Mouse (Mus musculus): ENCODE data around the gene St6gal1. TPM values are rescaled to one million over a fixed set of nuclear protein-coding genes. Genes with fewer than 3 reads are reported as not detected.
A peak's percentile ranks its signal among the peaks of the same experiment; 100 is the strongest.

Gene St6gal1
- total RNA-seq, 1 experiment = 7.2 TPM

- H3K9me3 ChIP-seq (ENCODE audit: control insufficient read depth, insufficient read depth, low read depth, low read length) = no peaks in the 10 kb centered on the region
- no peak overlapping the region for H3K9ac ChIP-seq (ENCODE audit: insufficient read depth, low read depth, low read length, poor library complexity, severe bottlenecking)
- no peak for TF ChIP-seq ZNF384 (IDR thresholded peaks at IDR 0.05; ENCODE audit: low read depth, low read length)
- H3K27ac ChIP-seq (ENCODE audit: insufficient read depth, low read depth, low read length, poor library complexity, severe bottlenecking) = no peak overlapping the region
- peaks cover 9 to 20% of the 10 kb centered on the region in 2 experiments for H3K4me1 ChIP-seq (ENCODE audit: control insufficient read depth in 2 of 2, insufficient read depth in 2 of 2, low read length in 2 of 2, poor library complexity in 1 of 2)
- DNase-seq (ENCODE audit: low read depth, low spot score) = no peak
- in situ Hi-C loops (cut with MboI; ENCODE audit: low sequenced_read_pairs in 2 of 2, unreplicated experiment in 2 of 2) = no loop called here
- no peak overlapping the region for H3K4me3 ChIP-seq (ENCODE audit: insufficient read depth in 1 of 2, low read depth in 1 of 2, low read length in 2 of 2, poor library complexity in 1 of 2, severe bottlenecking in 1 of 2)
- H3K36me3 ChIP-seq (ENCODE audit: control insufficient read depth, insufficient read depth, low read length, poor library complexity, severe bottlenecking) = no peaks in the 10 kb centered on the region; the same call in 1 of the 2 replicates
These were observed 3.9 kb downstream of the St6gal1 start for GRCm38 (mm10) chr16:23228486-23228885.

- Histone ChIP-seq H3K9me3 (ENCODE audit: control insufficient read depth, insufficient read depth, low read depth, low read length) (no peaks in the 10 kb centered on the region), H3K4me1 (ENCODE audit: control insufficient read depth in 2 of 2, insufficient read depth in 2 of 2, low read length in 2 of 2, poor library complexity in 1 of 2) (peaks cover 9 to 20% of the 10 kb centered on the region in 2 experiments), H3K4me3 (ENCODE audit: insufficient read depth in 1 of 2, low read depth in 1 of 2, low read length in 2 of 2, poor library complexity in 1 of 2, severe bottlenecking in 1 of 2) (no peak overlapping the region), H3K27ac (ENCODE audit: insufficient read depth, low read depth, low read length, poor library complexity, severe bottlenecking) (no peak overlapping the region; the same call in 1 of the 2 replicates), H3K36me3 (ENCODE audit: control insufficient read depth, insufficient read depth, low read length, poor library complexity, severe bottlenecking) (no peaks in the 10 kb centered on the region; the same call in 1 of the 2 replicates), H3K9ac (ENCODE audit: insufficient read depth, low read depth, low read length, poor library complexity, severe bottlenecking) (no peak overlapping the region)
- TF ChIP-seq HCFC1 (IDR thresholded peaks at IDR 0.05; ENCODE audit: borderline replicate concordance, insufficient read depth, low read length) (no peak), ZC3H11A (IDR thresholded peaks at IDR 0.05; ENCODE audit: borderline replicate concordance, low read depth, low read length) (no peak), CHD2 (IDR thresholded peaks at IDR 0.05; ENCODE audit: low read depth, low read length) (no peak), MAFK (IDR thresholded peaks at IDR 0.05; ENCODE audit: insufficient read depth, low read depth, low read length) (no peak), ZNF384 (IDR thresholded peaks at IDR 0.05; ENCODE audit: low read depth, low read length) (no peak)
- DNase-seq (ENCODE audit: low read depth, low spot score) = no peak
- in situ Hi-C loops (cut with MboI; ENCODE audit: low sequenced_read_pairs in 2 of 2, unreplicated experiment in 2 of 2) = no loop called here
These were observed 5.4 kb downstream of the St6gal1 start for GRCm38 (mm10) chr16:23229945-23230344.

GRCm38 (mm10) chr16:23231168-23231567 is 6.6 kb downstream of the St6gal1 start:
- Histone ChIP-seq H3K36me3 (ENCODE audit: control insufficient read depth, insufficient read depth, low read length, poor library complexity, severe bottlenecking) (no peaks in the 10 kb centered on the region; the same call in 1 of the 2 replicates), H3K4me3 (ENCODE audit: insufficient read depth in 1 of 2, low read depth in 1 of 2, low read length in 2 of 2, poor library complexity in 1 of 2, severe bottlenecking in 1 of 2) (no peak overlapping the region), H3K27ac (ENCODE audit: insufficient read depth, low read depth, low read length, poor library complexity, severe bottlenecking) (no peak overlapping the region), H3K4me1 (ENCODE audit: control insufficient read depth in 2 of 2, insufficient read depth in 2 of 2, low read length in 2 of 2, poor library complexity in 1 of 2) (peaks cover 9 to 18% of the 10 kb centered on the region in 2 experiments), H3K9ac (ENCODE audit: insufficient read depth, low read depth, low read length, poor library complexity, severe bottlenecking) (no peak overlapping the region), H3K9me3 (ENCODE audit: control insufficient read depth, insufficient read depth, low read depth, low read length) (no peaks in the 10 kb centered on the region)
- in situ Hi-C loops (cut with MboI; ENCODE audit: low sequenced_read_pairs in 2 of 2, unreplicated experiment in 2 of 2) = no loop called here
- DNase-seq (ENCODE audit: low read depth, low spot score) = no peak
- TF ChIP-seq ZNF384 (IDR thresholded peaks at IDR 0.05; ENCODE audit: low read depth, low read length) (no peak), ZC3H11A (IDR thresholded peaks at IDR 0.05; ENCODE audit: borderline replicate concordance, low read depth, low read length) (no peak), MAFK (IDR thresholded peaks at IDR 0.05; ENCODE audit: insufficient read depth, low read depth, low read length) (no peak), CHD2 (IDR thresholded peaks at IDR 0.05; ENCODE audit: low read depth, low read length) (no peak), HCFC1 (IDR thresholded peaks at IDR 0.05; ENCODE audit: borderline replicate concordance, insufficient read depth, low read length) (no peak)

- no peak for DNase-seq (ENCODE audit: low read depth, low spot score)
- H3K4me1 ChIP-seq (ENCODE audit: control insufficient read depth in 2 of 2, insufficient read depth in 2 of 2, low read length in 2 of 2, poor library complexity in 1 of 2) = peaks cover 6 to 22% of the 10 kb centered on the region in 2 experiments
- H3K9ac ChIP-seq (ENCODE audit: insufficient read depth, low read depth, low read length, poor library complexity, severe bottlenecking) = no peak overlapping the region
- in situ Hi-C loops (cut with MboI; ENCODE audit: low sequenced_read_pairs in 2 of 2, unreplicated experiment in 2 of 2) = no loop called here
- no peak overlapping the region for H3K4me3 ChIP-seq (ENCODE audit: insufficient read depth in 1 of 2, low read depth in 1 of 2, low read length in 2 of 2, poor library complexity in 1 of 2, severe bottlenecking in 1 of 2)
- H3K9me3 ChIP-seq (ENCODE audit: control insufficient read depth, insufficient read depth, low read depth, low read length) = no peaks in the 10 kb centered on the region
- no peak overlapping the region for H3K27ac ChIP-seq (ENCODE audit: insufficient read depth, low read depth, low read length, poor library complexity, severe bottlenecking)
- H3K36me3 ChIP-seq (ENCODE audit: control insufficient read depth, insufficient read depth, low read length, poor library complexity, severe bottlenecking) = no peaks in the 10 kb centered on the region; the same call in 1 of the 2 replicates
- TF ChIP-seq ZC3H11A (IDR thresholded peaks at IDR 0.05; ENCODE audit: borderline replicate concordance, low read depth, low read length) = no peak
- TF ChIP-seq MAFK (IDR thresholded peaks at IDR 0.05; ENCODE audit: insufficient read depth, low read depth, low read length) = no peak
- no peak for TF ChIP-seq ZNF384 (IDR thresholded peaks at IDR 0.05; ENCODE audit: low read depth, low read length)
- no peak for TF ChIP-seq CHD2 (IDR thresholded peaks at IDR 0.05; ENCODE audit: low read depth, low read length)
- TF ChIP-seq HCFC1 (IDR thresholded peaks at IDR 0.05; ENCODE audit: borderline replicate concordance, insufficient read depth, low read length) = no peak
These were observed 8.2 kb downstream of the St6gal1 start for GRCm38 (mm10) chr16:23232691-23233090.

- in situ Hi-C loops (cut with MboI; ENCODE audit: low sequenced_read_pairs in 2 of 2, unreplicated experiment in 2 of 2) = no loop called here
- no peaks in the 10 kb centered on the region for H3K36me3 ChIP-seq (ENCODE audit: control insufficient read depth, insufficient read depth, low read length, poor library complexity, severe bottlenecking)
- H3K4me1 ChIP-seq (ENCODE audit: control insufficient read depth in 2 of 2, insufficient read depth in 2 of 2, low read length in 2 of 2, poor library complexity in 1 of 2) = peaks cover 4 to 16% of the 10 kb centered on the region in 2 experiments
- no peak overlapping the region for H3K4me3 ChIP-seq (ENCODE audit: insufficient read depth in 1 of 2, low read depth in 1 of 2, low read length in 2 of 2, poor library complexity in 1 of 2, severe bottlenecking in 1 of 2)
- H3K27ac ChIP-seq (ENCODE audit: insufficient read depth, low read depth, low read length, poor library complexity, severe bottlenecking) = no peak overlapping the region
- DNase-seq (ENCODE audit: low read depth, low spot score) = no peak
- TF ChIP-seq ZC3H11A (IDR thresholded peaks at IDR 0.05; ENCODE audit: borderline replicate concordance, low read depth, low read length) = no peak
- no peak for TF ChIP-seq MAFK (IDR thresholded peaks at IDR 0.05; ENCODE audit: insufficient read depth, low read depth, low read length)
- no peak for TF ChIP-seq HCFC1 (IDR thresholded peaks at IDR 0.05; ENCODE audit: borderline replicate concordance, insufficient read depth, low read length)
- TF ChIP-seq CHD2 (IDR thresholded peaks at IDR 0.05; ENCODE audit: low read depth, low read length) = no peak
- no peak for TF ChIP-seq ZNF384 (IDR thresholded peaks at IDR 0.05; ENCODE audit: low read depth, low read length)
- H3K9me3 ChIP-seq (ENCODE audit: control insufficient read depth, insufficient read depth, low read depth, low read length) = no peaks in the 10 kb centered on the region
- H3K9ac ChIP-seq (ENCODE audit: insufficient read depth, low read depth, low read length, poor library complexity, severe bottlenecking) = peak overlapping the region; percentile 29; the same call in 1 of the 2 replicates
These were observed 9.0 kb downstream of the St6gal1 start for GRCm38 (mm10) chr16:23233496-23233895.
